Mouse (Mus musculus) E14TG2a.4 (cell line): ENCODE measurements around the gene Sh3gl3.

Experiments used
- CTCF ChIP-seq: conservative IDR thresholded peaks from 2 replicates; pipeline ENCODE4 v1.5.1; 2014; ENCODE audit warnings: low read length
- POU5F1 ChIP-seq: IDR thresholded peaks from 2 replicates; pipeline ENCODE4 v1.6.1; 2014; ENCODE audit warnings: low read length, borderline replicate concordance

DNA sequence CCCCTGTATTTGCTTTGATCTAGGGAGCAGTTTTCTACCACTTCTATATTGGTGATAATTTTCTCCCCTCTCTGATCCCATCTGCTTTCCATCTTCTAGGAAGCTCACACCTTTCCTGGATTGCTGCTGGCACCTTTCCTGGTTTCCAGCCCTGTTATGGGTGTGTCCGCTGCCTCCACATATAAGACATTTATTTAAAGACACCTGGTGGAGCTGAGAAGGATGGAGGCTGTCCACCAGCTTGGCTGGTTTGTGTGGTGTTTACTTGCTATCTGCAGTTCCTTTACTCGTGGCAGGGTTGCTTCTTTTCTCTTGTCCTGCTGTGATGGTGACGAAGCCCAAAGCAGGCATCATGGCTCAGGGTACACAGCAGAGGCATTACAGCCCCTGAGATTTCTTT lies 71.1 kb downstream of the Sh3gl3 start:
- no peak for TF ChIP-seq CTCF
- no peak for TF ChIP-seq POU5F1
